Mouse (Mus musculus): ENCODE data around the gene Prm1.

DNA sequence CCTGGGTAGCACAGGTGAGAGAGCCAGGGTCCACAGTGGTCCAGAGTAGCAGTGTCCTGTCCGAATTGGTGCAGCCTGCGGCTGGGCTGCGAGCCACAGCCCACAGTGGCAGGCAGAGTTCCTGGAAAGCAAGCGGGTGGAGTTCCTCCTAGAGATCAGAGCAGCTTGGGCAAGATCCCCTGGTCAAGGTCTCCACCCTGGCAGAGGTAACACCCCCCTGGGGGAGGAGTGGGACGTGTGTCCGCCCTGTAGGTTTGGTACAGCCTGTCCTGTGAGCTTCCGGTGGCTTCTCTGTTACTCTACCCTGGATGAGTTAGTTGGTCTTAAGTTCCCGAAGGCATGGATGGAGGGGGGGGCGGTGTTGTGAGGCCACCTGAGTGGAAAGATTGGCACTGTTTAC, 36.8 kb downstream of the Prm1 start:
- TF ChIP-seq CTCF (IDR thresholded peaks at IDR 0.05; ENCODE audit: low read depth) (no peak), EP300 (IDR thresholded peaks at IDR 0.05; ENCODE audit: low read depth) (no peak)

All from liver, postnatal 0 days (tissue).